Mouse (Mus musculus) brain, embryonic 14.5 days (tissue): ENCODE data around the gene Cacng7.

Experiments used
- CTCF ChIP-seq: fragments of 200-500 bp; IDR thresholded peaks from 2 replicates; pipeline ENCODE4 v1.5.1; 2012; ENCODE audit warnings: inconsistent platforms, mild to moderate bottlenecking, moderate library complexity, borderline replicate concordance; ENCODE audit not compliant: insufficient read depth, insufficient read length; ENCODE audit errors: extremely low read depth
- POLR2A ChIP-seq: fragments of 200-500 bp; IDR thresholded peaks from 2 replicates; pipeline ENCODE4 v1.6.1; 2012; ENCODE audit warnings: mild to moderate bottlenecking, inconsistent platforms, borderline replicate concordance; ENCODE audit not compliant: poor library complexity, insufficient read depth, insufficient read length, severe bottlenecking; ENCODE audit errors: extremely low read depth

GRCm38 (mm10) chr7:3386036-3386730 is 53.4 kb downstream of the Cacng7 start:
- TF ChIP-seq POLR2A (no peak), CTCF (no peak)
